Mouse (Mus musculus): Measurements from ENCODE around the gene Magea3. TPM values are rescaled to one million over a fixed set of nuclear protein-coding genes. Genes with fewer than 3 reads are reported as not detected.
"Not testable (repeated sequence)": the region's sequence is repeated elsewhere in the genome, so short reads cannot be mapped to it uniquely, and the experiment has no call there.

Magea3 gene
- not detected in 2 replicates for polyA plus RNA-seq (2012; rRNA removed)

DNA sequence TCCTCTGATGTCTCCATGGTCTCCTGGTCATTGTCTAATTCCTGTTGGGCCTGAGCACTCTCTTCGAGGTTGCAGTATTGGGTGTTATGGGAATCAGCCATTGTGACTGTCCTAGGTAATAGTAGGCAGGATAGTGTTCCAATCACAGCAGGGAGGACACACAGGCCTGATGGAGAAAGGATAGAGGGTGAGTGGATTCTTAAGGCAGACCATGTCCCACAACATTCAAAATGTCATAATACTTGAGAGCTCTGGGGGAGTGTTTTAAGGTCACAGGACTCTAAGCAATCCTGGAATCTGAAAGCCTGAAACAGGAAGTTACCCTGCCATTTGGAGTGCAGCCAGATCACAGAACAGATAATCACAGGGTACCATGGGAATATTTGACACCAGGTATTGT, at the start of gene Magea3:
Gene Magea3, minus strand, starts transcription at position 101 of the 400 bp plus-strand sequence.
- H3K36me3 ChIP-seq (ENCODE audit: control insufficient read depth, insufficient read depth, low read length); H3K4me3 ChIP-seq (ENCODE audit: extremely low read depth, insufficient read depth, insufficient read length); DNase-seq (ENCODE audit: low read depth in 1 of 2, low spot score in 2 of 2); H3K27ac ChIP-seq (ENCODE audit: insufficient read depth, low read length); H3K27me3 ChIP-seq (ENCODE audit: control insufficient read depth, insufficient read depth, low read length); H3K4me1 ChIP-seq (ENCODE audit: control insufficient read depth, insufficient read depth, insufficient read length): not testable (repeated sequence)
- 44% methylated on average over 1 of the region's 1 CpGs for WGBS

DNA sequence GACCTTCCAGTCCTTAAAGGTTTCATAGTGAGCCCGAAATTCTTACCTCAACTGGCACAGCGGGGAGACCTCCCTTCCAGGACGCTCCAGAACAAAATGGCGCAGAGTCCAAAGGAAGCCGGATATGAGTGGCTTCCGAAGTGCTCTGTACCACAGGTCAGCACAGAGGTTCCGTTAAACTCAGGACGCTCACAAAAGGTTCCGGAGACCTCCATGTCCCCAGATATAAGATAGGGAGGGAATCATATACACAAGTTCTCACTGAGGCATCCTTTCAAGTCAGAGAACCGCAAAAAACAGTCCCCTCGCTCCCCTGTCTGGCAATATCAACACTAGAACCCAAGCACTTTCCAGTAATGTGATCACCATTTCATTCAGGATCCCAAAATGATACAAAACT, 46.4 kb upstream of the Magea3 start, which contains the start of gene Magea8:
Gene Magea8, minus strand, starts transcription at position 101 of the 400 bp plus-strand sequence.
- WGBS, result 83% methylated on average over 11 of the region's 11 CpGs
- not testable (repeated sequence) for H3K27me3 ChIP-seq (ENCODE audit: control insufficient read depth, insufficient read depth, low read length); H3K4me1 ChIP-seq (ENCODE audit: control insufficient read depth, insufficient read depth, insufficient read length); DNase-seq (ENCODE audit: low read depth in 1 of 2, low spot score in 2 of 2); H3K36me3 ChIP-seq (ENCODE audit: control insufficient read depth, insufficient read depth, low read length); H3K27ac ChIP-seq (ENCODE audit: insufficient read depth, low read length); H3K4me3 ChIP-seq (ENCODE audit: extremely low read depth, insufficient read depth, insufficient read length)

DNA sequence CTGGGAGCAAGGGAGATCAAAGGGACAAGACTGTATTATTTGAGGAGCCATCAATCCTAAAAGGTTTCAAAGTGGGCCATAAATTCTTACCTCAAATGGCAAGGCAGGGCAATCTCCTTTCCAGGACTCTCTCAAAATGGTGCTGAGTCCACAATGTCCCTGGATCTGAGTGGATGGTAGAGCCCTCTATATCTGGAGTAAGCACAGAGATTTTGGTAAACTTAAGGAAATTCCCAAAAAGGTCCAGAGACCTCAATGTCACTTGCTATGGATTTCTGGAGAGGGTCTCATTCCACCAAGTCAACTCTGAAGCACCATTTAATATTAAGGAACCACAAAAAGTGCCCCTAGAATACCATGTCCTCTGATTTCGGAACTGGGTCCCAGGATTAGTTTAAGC, 13.4 kb downstream of the Magea3 start, which contains the start of gene Magea6:
Gene Magea6, minus strand, starts transcription at position 101 of the 400 bp plus-strand sequence.
- H3K36me3 ChIP-seq (ENCODE audit: control insufficient read depth, insufficient read depth, low read length); H3K4me1 ChIP-seq (ENCODE audit: control insufficient read depth, insufficient read depth, insufficient read length); H3K27me3 ChIP-seq (ENCODE audit: control insufficient read depth, insufficient read depth, low read length); H3K4me3 ChIP-seq (ENCODE audit: extremely low read depth, insufficient read depth, insufficient read length); H3K27ac ChIP-seq (ENCODE audit: insufficient read depth, low read length); DNase-seq (ENCODE audit: low read depth in 1 of 2, low spot score in 2 of 2): not testable (repeated sequence)
- WGBS, result 74% methylated on average over 1 of the region's 1 CpGs

Other genes starting within 250 kb of the Magea3 start
- gene Cldn34b1, start 59.2 kb downstream of the Magea3 start, polyA plus RNA-seq (2012; rRNA removed), result not detected in 2 replicates
- not detected in 2 replicates for gene Magea6, start 13.5 kb downstream of the Magea3 start, polyA plus RNA-seq (2012; rRNA removed)
- not detected in 2 replicates for gene Magea8, start 46.3 kb upstream of the Magea3 start, polyA plus RNA-seq (2012; rRNA removed)
- gene Magea5, start 113.6 kb upstream of the Magea3 start, polyA plus RNA-seq (2012; rRNA removed), result not detected in 2 replicates
- gene Magea1, start 140.3 kb upstream of the Magea3 start, polyA plus RNA-seq (2012; rRNA removed), result not detected in 2 replicates
- not detected in 2 replicates for gene Magea2, start 144.2 kb upstream of the Magea3 start, polyA plus RNA-seq (2012; rRNA removed)
- gene Cldn34b2, start 178.9 kb upstream of the Magea3 start, polyA plus RNA-seq (2012; rRNA removed), result not detected in 2 replicates